Mouse (Mus musculus): Measurements from ENCODE around the gene Rab14. TPM values are rescaled to one million over a fixed set of nuclear protein-coding genes. Genes with fewer than 3 reads are reported as not detected.
A peak's percentile ranks its signal among the peaks of the same experiment; 100 is the strongest.

The Rab14 gene
- polyA plus RNA-seq, 1 experiment from 2014 or later = 341 TPM

DNA sequence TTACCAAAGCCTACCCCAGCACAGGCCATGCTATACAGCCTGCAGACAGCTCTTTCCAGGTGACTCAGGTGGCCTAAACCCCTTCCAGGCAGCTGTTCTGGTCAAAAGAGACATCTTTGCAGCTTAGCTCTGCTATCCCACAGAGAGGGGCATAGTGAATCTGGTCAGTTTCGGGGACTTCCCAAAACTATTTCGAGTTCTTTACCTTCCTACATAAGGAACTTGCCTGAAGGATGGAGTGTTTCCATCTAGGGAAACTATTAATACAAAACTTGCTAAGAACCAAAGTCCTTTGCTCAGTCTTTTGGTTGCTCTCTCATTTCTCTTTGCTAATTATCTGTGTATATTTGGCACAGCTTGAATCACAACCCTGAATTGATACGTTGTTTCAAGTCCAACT, 59.2 kb downstream of the Rab14 start:
- H3K9ac ChIP-seq = no peak overlapping the region

DNA sequence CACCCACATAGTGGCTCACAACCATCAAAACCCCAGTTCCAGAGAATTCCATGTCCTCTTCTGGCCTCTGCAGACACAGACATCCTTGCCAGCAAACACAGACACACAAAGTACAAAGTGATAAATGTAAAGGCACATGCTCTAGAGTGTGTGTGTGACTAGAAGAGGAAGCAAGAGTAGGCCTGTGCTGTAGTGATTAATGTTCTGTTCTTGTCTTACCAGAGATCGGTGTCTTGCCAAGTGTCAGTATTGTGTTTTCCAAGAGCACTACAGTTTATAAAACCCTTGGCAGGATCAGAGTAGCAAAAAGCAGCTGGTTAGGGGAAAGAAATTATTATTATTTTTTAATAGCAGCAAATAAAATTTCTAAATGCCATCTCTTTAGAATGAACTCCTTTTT, 62.3 kb downstream of the Rab14 start:
- Histone ChIP-seq H3K4me1 (no peaks in the 10 kb centered on the region), H3K27me3 (no peaks in the 10 kb centered on the region), H3K4me3 (no peak overlapping the region), H3K9me3 (no peaks in the 10 kb centered on the region), H3K9ac (no peak overlapping the region), H3K4me2 (no peak overlapping the region), H3K27ac (no peak overlapping the region), H3K36me3 (peaks cover 79% of the 10 kb centered on the region)
- WGBS = 84% methylated on average over 1 of the region's 1 CpGs
- ATAC-seq (ENCODE audit: insufficient number of reproducible peaks, low FRiP score, low TSS enrichment, low read depth) = no peak

More for the DNA sequence above, 59.2 kb downstream of the Rab14 start:
- Histone ChIP-seq H3K27ac (no peak overlapping the region), H3K36me3 (peaks cover 86% of the 10 kb centered on the region), H3K4me2 (no peak overlapping the region), H3K4me1 (no peaks in the 10 kb centered on the region), H3K27me3 (no peaks in the 10 kb centered on the region), H3K9me3 (no peaks in the 10 kb centered on the region), H3K4me3 (no peak overlapping the region)
- 93% methylated on average over 3 of the region's 3 CpGs for WGBS
- ATAC-seq (ENCODE audit: insufficient number of reproducible peaks, low FRiP score, low TSS enrichment, low read depth) = no peak

DNA sequence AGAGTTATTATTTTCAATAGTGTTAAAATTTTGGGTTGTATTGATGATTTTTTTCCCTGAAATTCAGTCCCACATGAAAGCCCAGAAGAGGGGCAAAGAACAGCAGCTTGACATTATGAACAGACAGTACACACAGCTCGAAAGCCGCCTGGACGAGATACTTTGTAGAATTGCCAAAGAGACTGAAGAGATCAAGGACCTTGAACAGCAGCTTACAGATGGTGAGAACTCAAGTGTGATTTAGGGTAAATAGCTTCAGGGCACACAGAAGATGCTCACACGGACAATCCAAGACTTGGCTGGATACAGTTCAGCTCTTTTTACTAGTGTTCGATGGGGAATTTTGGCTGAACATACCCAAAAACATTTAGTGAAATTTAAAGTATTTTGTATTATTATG, 67.0 kb downstream of the Rab14 start:
- Histone ChIP-seq H3K4me2 (no peak overlapping the region), H3K27ac (no peak overlapping the region), H3K27me3 (no peaks in the 10 kb centered on the region), H3K36me3 (peaks cover 45% of the 10 kb centered on the region), H3K4me1 (peaks cover 7% of the 10 kb centered on the region), H3K4me3 (no peak overlapping the region), H3K9me3 (no peaks in the 10 kb centered on the region), H3K9ac (no peak overlapping the region)
- WGBS = 77% methylated on average over 5 of the region's 5 CpGs
- ATAC-seq (ENCODE audit: insufficient number of reproducible peaks, low FRiP score, low TSS enrichment, low read depth) = no peak

DNA sequence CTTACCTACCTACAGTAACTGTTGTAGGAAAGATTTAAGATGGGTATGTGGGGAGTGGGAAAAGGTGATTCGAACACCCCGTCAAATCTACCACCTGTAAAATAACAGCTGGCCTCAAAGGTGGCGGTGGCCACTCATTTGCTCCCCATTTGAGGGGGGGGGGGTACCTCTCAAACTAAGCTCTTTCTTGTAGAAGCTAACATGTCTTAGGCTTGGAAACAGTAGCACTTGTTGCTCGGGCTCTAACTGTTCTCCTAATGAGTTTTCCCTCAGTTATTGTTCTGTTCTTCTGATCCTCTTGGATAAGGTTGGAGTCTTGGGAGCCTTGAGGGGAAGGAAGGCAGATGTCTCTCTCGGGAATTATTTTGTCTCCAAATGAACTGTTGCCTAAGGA, 68.3 kb downstream of the Rab14 start:
- Histone ChIP-seq H3K36me3 (peaks cover 39% of the 10 kb centered on the region), H3K4me1 (peaks cover 7% of the 10 kb centered on the region), H3K9ac (no peak overlapping the region; the same call in 1 of the 2 replicates), H3K9me3 (no peaks in the 10 kb centered on the region), H3K27ac (peak overlapping the region; percentile 88), H3K27me3 (no peaks in the 10 kb centered on the region), H3K4me2 (peak overlapping the region; percentile 62), H3K4me3 (peak overlapping the region; percentile 52)
- no peak for ATAC-seq (ENCODE audit: insufficient number of reproducible peaks, low FRiP score, low TSS enrichment, low read depth)
- 4% methylated on average over 5 of the region's 5 CpGs for WGBS

DNA sequence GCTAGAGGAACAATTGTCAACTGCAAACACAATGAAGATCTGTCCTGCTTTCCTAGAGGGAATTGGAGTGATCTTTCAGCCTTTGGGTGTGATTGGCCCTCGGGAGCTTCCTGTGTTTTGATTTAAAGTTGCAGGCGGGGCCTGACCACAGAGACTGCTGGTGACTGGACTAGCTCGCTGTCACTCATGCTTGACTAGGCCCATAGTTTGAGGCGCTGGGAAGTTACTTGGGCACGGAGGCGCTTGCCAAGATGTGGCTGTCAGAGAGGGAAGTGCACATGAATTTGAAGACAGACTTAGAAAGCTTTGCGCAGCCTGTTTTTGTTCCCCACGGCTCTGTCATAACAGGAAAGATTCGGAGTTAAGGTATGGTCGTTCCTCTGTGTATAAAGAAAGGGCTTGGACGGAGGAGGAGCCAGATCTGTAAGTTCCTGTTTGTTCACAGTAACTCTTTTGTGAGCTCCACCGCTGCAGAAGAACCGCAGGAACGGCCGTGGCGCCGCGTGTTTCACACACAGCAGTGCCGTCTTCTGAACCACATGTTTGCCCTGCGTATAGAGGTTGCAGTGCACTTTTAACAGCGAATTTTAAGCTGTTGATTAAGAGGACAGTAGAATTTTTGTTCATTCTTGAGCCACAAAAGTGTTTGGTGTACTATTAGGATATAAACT, 68.8 kb downstream of the Rab14 start:
- peak overlapping the region; percentile 31 for H3K9ac ChIP-seq
- H3K4me2 ChIP-seq = peak overlapping the region; percentile 62
- no peaks in the 10 kb centered on the region for H3K9me3 ChIP-seq
- H3K4me1 ChIP-seq = peaks cover 7% of the 10 kb centered on the region
- H3K36me3 ChIP-seq = peaks cover 34% of the 10 kb centered on the region
- peak overlapping the region; percentile 52 for H3K4me3 ChIP-seq
- H3K27me3 ChIP-seq = no peaks in the 10 kb centered on the region
- H3K27ac ChIP-seq = peak overlapping the region; percentile 88
- ATAC-seq (ENCODE audit: insufficient number of reproducible peaks, low FRiP score, low TSS enrichment, low read depth) = peak; percentile 98
- under 1% methylated on average over 21 of the region's 21 CpGs for WGBS

DNA sequence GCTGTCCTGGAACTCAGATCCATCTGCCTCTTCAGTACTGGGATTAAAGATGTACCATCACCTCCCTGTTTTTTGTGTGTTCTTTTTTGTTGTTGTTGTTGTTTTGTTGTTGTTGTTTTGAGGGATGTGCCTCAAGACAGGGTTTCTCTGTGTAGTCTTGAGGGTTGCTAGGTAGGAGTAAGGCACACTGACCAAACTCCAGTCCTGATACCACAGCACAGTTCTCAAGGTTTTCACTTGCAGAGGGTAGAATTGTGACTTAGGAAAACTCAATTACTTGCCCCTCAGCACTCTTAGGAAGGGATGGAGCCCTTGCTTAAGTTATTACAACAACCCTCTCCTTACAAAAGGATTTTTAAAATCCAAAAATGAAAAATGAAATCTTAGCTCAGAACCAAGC, 69.4 kb downstream of the Rab14 start:
- no peak for ATAC-seq (ENCODE audit: insufficient number of reproducible peaks, low FRiP score, low TSS enrichment, low read depth)
- Histone ChIP-seq H3K27me3 (no peaks in the 10 kb centered on the region), H3K9ac (no peak overlapping the region)

More for the DNA sequence above, 69.4 kb downstream of the Rab14 start:
- H3K4me1 ChIP-seq = peaks cover 7% of the 10 kb centered on the region
- H3K4me3 ChIP-seq = peak overlapping the region; percentile 52
- peaks cover 31% of the 10 kb centered on the region for H3K36me3 ChIP-seq
- peak overlapping the region; percentile 88 for H3K27ac ChIP-seq
- no peaks in the 10 kb centered on the region for H3K9me3 ChIP-seq
- H3K4me2 ChIP-seq = peak overlapping the region; percentile 62

Other genes starting within 250 kb of the Rab14 start
- 4.4 and 5.1 TPM in 2 replicates for gene Traf1, start 239.3 kb downstream of the Rab14 start, polyA plus RNA-seq (2015; fragmentation: Nextera tagmentation; extraction: Ambion mirVana)
- gene Hc, start 139.7 kb downstream of the Rab14 start, polyA plus RNA-seq (2015; fragmentation: Nextera tagmentation; extraction: Ambion mirVana) = 0.20 and 0.32 TPM in 2 replicates
- 0.24 and 0.68 TPM in 2 replicates for gene AI182371, start 99.6 kb downstream of the Rab14 start, polyA plus RNA-seq (2015; fragmentation: Nextera tagmentation; extraction: Ambion mirVana)
- gene Cntrl, start 91.6 kb downstream of the Rab14 start, polyA plus RNA-seq (2015; fragmentation: Nextera tagmentation; extraction: Ambion mirVana) = 20.1 and 20.3 TPM in 2 replicates
- gene Gsn, start 55.3 kb upstream of the Rab14 start, polyA plus RNA-seq (2015; fragmentation: Nextera tagmentation; extraction: Ambion mirVana) = 288 and 360 TPM in 2 replicates
- 22.2 and 25.7 TPM in 2 replicates for gene Stom, start 135.9 kb upstream of the Rab14 start, polyA plus RNA-seq (2015; fragmentation: Nextera tagmentation; extraction: Ambion mirVana)
- gene 4930568D16Rik, start 166.6 kb upstream of the Rab14 start, polyA plus RNA-seq (2015; fragmentation: Nextera tagmentation; extraction: Ambion mirVana) = not detected in 2 replicates
- not detected in 2 replicates for gene 4930402F06Rik, start 196.1 kb upstream of the Rab14 start, polyA plus RNA-seq (2015; fragmentation: Nextera tagmentation; extraction: Ambion mirVana)